Mouse (Mus musculus): ENCODE measurements around the gene Zfp704. TPM values are rescaled to one million over a fixed set of nuclear protein-coding genes. Genes with fewer than 3 reads are reported as not detected.

Zfp704 gene
- total and polyA plus RNA-seq, 3 experiments = under 0.01 TPM; not detected in 2

- H3K4me1 ChIP-seq (ENCODE audit: control insufficient read depth in 1 of 2, insufficient read depth in 2 of 2, low read length in 2 of 2) = no peaks in the 10 kb centered on the region
- H3K79me2 ChIP-seq (ENCODE audit: control insufficient read depth, insufficient read depth, low read length, poor library complexity) = no peaks in the 10 kb centered on the region
- H3K4me3 ChIP-seq (ENCODE audit: control insufficient read depth in 1 of 2, insufficient read depth in 1 of 2, low read depth in 2 of 2, low read length in 2 of 2) = no peak overlapping the region
- H3K27me3 ChIP-seq (ENCODE audit: control insufficient read depth in 1 of 2, insufficient read depth in 2 of 2, low read length in 2 of 2) = no peaks in the 10 kb centered on the region
- H3K36me3 ChIP-seq (ENCODE audit: control insufficient read depth in 1 of 2, insufficient read depth in 2 of 2, low read length in 2 of 2) = no peaks in the 10 kb centered on the region
- H3K9ac ChIP-seq (ENCODE audit: control insufficient read depth, low read depth, low read length, poor library complexity, severe bottlenecking) = no peak overlapping the region
- DNase-seq (ENCODE audit: low read depth, low spot score) = no peak
- H3K27ac ChIP-seq (ENCODE audit: control insufficient read depth, low read depth, low read length) = no peak overlapping the region
- H3K9me3 ChIP-seq (replicated peaks; ENCODE audit: insufficient read depth, low read length) = no peaks in the 10 kb centered on the region
- TF ChIP-seq ZMIZ1 (IDR thresholded peaks at IDR 0.05; ENCODE audit: low read depth, low read length) (no peak), GABPA (IDR thresholded peaks at IDR 0.05; ENCODE audit: low read depth, low read length) (no peak), JUND (IDR thresholded peaks at IDR 0.05; ENCODE audit: low read depth, low read length) (no peak), SMC3 (IDR thresholded peaks at IDR 0.05; ENCODE audit: low read depth, low read length) (no peak), ELF1 (IDR thresholded peaks at IDR 0.05; ENCODE audit: low read depth, low read length) (no peak), GATA1 (IDR thresholded peaks at IDR 0.05; ENCODE audit: low read depth, low read length) (no peak), KAT2A (conservative IDR thresholded peaks at IDR 0.05; ENCODE audit: low read depth, low read length) (no peak), ZC3H11A (IDR thresholded peaks at IDR 0.05; ENCODE audit: low read depth, low read length) (no peak), CHD1 (IDR thresholded peaks at IDR 0.05; ENCODE audit: low read depth, low read length) (no peak)
These were observed 47.1 kb downstream of the Zfp704 start for GRCm38 (mm10) chr3:9562649-9563328.

GRCm38 (mm10) chr3:9557778-9558560 lies 51.9 kb downstream of the Zfp704 start:
- no peaks in the 10 kb centered on the region for H3K4me1 ChIP-seq (ENCODE audit: control insufficient read depth in 1 of 2, insufficient read depth in 2 of 2, low read length in 2 of 2)
- no peaks in the 10 kb centered on the region for H3K27me3 ChIP-seq (ENCODE audit: control insufficient read depth in 1 of 2, insufficient read depth in 2 of 2, low read length in 2 of 2)
- H3K9ac ChIP-seq (ENCODE audit: control insufficient read depth, low read depth, low read length, poor library complexity, severe bottlenecking) = no peak overlapping the region
- H3K27ac ChIP-seq (ENCODE audit: control insufficient read depth, low read depth, low read length) = no peak overlapping the region
- no peaks in the 10 kb centered on the region for H3K36me3 ChIP-seq (ENCODE audit: control insufficient read depth in 1 of 2, insufficient read depth in 2 of 2, low read length in 2 of 2)
- H3K4me3 ChIP-seq (ENCODE audit: control insufficient read depth in 1 of 2, insufficient read depth in 1 of 2, low read depth in 2 of 2, low read length in 2 of 2) = no peak overlapping the region
- H3K79me2 ChIP-seq (ENCODE audit: control insufficient read depth, insufficient read depth, low read length, poor library complexity) = no peaks in the 10 kb centered on the region
- DNase-seq (ENCODE audit: low read depth, low spot score) = no peak
- no peaks in the 10 kb centered on the region for H3K9me3 ChIP-seq (replicated peaks; ENCODE audit: insufficient read depth, low read length)
- TF ChIP-seq JUND (IDR thresholded peaks at IDR 0.05; ENCODE audit: low read depth, low read length) = no peak
- TF ChIP-seq POLR2A (IDR thresholded peaks at IDR 0.05; ENCODE audit: control insufficient read depth in 1 of 2, insufficient read depth in 1 of 2, low read depth in 1 of 2, low read length in 2 of 2, poor library complexity in 1 of 2) = no peak
- TF ChIP-seq CTCF (IDR thresholded peaks at IDR 0.05 in 2 of 3, conservative IDR thresholded peaks at IDR 0.05 in 1 of 3; ENCODE audit: control insufficient read depth in 1 of 3, insufficient read depth in 1 of 3, low read depth in 2 of 3, low read length in 3 of 3, poor library complexity in 1 of 3, severe bottlenecking in 1 of 3) = no peak
- TF ChIP-seq ZMIZ1 (IDR thresholded peaks at IDR 0.05; ENCODE audit: low read depth, low read length) = no peak
- no peak for TF ChIP-seq TCF12 (IDR thresholded peaks at IDR 0.05; ENCODE audit: low read depth, low read length)
- no peak for TF ChIP-seq BHLHE40 (IDR thresholded peaks at IDR 0.05; ENCODE audit: borderline replicate concordance, low read depth, low read length)
- no peak for TF ChIP-seq GATA1 (IDR thresholded peaks at IDR 0.05; ENCODE audit: low read depth, low read length)
- TF ChIP-seq RCOR1 (IDR thresholded peaks at IDR 0.05; ENCODE audit: low read depth, low read length) = no peak
- no peak for TF ChIP-seq MAZ (IDR thresholded peaks at IDR 0.05; ENCODE audit: low read depth, low read length)
- TF ChIP-seq MXI1 (IDR thresholded peaks at IDR 0.05; ENCODE audit: low read depth, low read length) = no peak
- no peak for TF ChIP-seq USF2 (IDR thresholded peaks at IDR 0.05; ENCODE audit: borderline replicate concordance in 1 of 2, insufficient read depth in 1 of 2, low read depth in 1 of 2, low read length in 2 of 2)
- TF ChIP-seq ZKSCAN1 (IDR thresholded peaks at IDR 0.05; ENCODE audit: low read depth, low read length) = no peak
- TF ChIP-seq SMC3 (IDR thresholded peaks at IDR 0.05; ENCODE audit: low read depth, low read length) = no peak
- TF ChIP-seq MEF2A (IDR thresholded peaks at IDR 0.05; ENCODE audit: extremely low read depth, insufficient replicate concordance, low read depth, low read length, poor library complexity, severe bottlenecking) = no peak
- no peak for TF ChIP-seq POLR2AphosphoS2 (IDR thresholded peaks at IDR 0.05; ENCODE audit: low read length)
- TF ChIP-seq NRF1 (IDR thresholded peaks at IDR 0.05; ENCODE audit: insufficient read depth, low read depth, low read length, poor library complexity, severe bottlenecking) = no peak
- no peak for TF ChIP-seq CHD2 (IDR thresholded peaks at IDR 0.05; ENCODE audit: low read length)
- TF ChIP-seq GABPA (IDR thresholded peaks at IDR 0.05; ENCODE audit: low read depth, low read length) = no peak
- TF ChIP-seq NELFE (IDR thresholded peaks at IDR 0.05; ENCODE audit: low read depth, low read length) = no peak

Data from MEL (cell line).